Mouse (Mus musculus) kidney, postnatal 4 days (tissue): Measurements from ENCODE around the gene Fam240a.

Source experiments
- DNase-seq, 2 experiments: peaks; one replicate each; pipeline ENCODE4 v3.0.0; 2021; ENCODE audit warnings: mixed read lengths in 2 of 2

The Fam240a gene

GRCm38 (mm10) chr9:110944265-110944664 is 27.6 kb upstream of the Fam240a start:
- peak; percentile 24 to 26 for DNase-seq

- no peak for DNase-seq
These were observed 21.1 kb upstream of the Fam240a start for GRCm38 (mm10) chr9:110937506-110938490.

GRCm38 (mm10) chr9:110935941-110936340 is 19.3 kb upstream of the Fam240a start:
- no peak for DNase-seq

GRCm38 (mm10) chr9:110933850-110934437 is 17.3 kb upstream of the Fam240a start:
- DNase-seq, result no peak

DNA sequence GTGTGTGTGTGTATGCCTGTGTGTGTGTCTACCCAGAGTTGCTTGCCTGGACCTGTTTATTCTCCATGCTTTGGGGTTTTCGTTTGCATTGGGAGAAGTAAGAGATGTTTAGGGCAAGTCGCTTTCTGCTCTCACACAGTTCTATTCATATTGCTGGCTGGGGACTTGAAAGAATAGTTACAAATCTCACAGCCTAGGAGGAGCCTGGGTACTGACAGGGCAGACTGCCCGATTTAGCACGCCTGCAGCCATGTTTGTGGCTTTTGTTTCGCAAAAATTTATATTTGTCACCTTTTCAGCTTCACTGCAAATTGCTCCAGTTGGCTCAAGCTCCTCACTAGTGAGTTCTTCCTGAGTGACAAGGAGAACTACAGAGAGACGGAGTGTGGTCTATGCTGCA is 14.9 kb upstream of the Fam240a start:
- DNase-seq, result no peak

DNA sequence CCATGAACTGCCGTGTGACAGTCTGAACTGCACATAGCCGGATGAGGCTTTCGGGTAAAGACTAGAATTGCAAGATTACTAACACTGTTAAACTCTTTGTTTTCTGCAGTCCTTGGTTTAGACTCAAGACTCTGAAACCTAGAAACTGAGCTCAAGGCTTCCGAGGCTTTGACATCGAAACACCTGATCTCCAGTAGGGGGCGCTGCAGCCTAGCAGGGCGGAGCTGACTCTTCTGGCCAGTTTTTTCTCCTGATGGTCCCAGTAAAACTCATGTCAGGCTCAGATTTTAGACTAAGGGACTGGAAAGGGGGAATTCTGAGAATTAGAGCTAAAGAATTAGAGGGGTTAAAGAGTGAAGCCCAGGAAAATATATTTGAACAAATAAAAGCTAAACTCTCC is 6.1 kb upstream of the Fam240a start:
- peak; percentile 87 to 88 for DNase-seq

GRCm38 (mm10) chr9:110920665-110921419 is 4.2 kb upstream of the Fam240a start:
- DNase-seq, result no peak

DNA sequence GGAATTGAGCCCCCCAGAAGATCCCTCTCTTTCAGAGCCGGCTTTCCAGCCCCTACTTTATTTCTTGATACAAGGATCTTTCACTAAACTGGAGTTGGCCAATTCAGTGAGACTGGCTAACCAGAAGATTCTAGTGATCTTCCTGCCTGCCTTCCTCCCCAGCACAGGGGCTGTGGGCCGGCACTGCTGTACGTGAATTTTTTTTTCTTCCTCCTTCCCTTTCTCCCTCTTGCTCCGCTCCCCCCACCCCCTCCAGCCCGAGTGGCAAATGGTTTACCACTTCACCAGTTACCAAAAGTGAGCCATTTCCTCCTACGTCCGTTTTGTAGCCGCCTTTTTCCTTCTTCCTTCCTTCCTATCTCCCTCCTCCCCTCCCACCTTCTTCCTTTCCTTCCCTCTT is 1.2 kb downstream of the Fam240a start:
- no peak for DNase-seq

DNA sequence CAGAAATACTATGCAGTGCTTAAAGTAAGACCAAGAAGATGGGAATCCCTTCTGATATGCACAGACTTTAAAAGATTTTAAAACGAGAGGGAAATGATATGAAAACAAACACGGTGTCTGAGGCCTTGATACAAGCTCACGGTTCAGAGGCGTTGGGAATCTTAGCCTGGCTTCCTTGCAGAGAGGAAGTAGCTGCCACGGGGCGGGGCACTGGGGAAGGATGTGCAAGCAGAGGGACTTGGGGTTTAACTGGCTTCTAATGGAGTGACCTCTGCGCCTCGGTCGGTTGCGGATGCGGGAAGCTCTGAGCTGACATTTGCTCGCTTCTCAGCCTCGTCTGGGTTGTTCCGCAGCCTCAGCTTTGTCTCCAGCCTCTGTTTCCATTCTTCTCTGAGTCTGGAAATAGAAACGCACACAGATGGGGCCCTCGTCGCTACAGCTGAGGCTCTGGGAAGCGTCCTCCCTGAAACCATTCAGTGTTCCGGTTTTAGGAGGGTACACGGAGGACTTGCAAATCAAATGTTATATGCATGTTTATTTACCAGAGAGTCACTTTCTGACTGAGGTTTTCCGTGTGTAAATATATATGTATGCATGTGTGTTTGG is 1.9 kb downstream of the Fam240a start:
- DNase-seq, result no peak

DNA sequence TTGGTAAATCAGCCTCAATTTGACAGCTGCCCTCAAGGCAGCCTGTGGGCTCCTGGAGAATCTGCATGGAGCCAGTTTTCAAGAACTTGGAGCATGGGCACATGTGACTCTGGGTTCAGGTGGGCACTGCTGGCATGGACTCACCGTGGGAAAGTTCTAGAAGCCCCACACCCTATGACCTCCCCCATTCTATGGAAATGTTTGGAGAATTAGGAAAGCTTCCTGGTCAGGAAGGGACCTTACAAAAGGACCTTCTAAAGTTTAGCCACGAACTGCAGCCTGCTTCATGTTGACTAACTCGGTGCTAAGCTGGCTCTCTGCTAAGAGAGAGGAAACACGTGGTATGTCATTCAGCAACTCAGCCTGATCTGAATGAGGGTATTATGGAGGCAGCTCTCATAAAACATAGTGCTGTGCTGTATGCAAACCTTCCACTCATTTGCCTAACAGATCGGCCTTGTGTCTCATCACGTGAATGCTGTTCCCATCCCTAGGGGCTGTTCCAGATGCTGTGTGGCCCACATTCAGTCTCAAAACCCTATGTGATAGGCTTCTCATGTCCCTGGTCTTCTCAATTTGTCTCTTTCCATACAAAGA is 7.2 kb downstream of the Fam240a start:
- DNase-seq, result no peak

DNA sequence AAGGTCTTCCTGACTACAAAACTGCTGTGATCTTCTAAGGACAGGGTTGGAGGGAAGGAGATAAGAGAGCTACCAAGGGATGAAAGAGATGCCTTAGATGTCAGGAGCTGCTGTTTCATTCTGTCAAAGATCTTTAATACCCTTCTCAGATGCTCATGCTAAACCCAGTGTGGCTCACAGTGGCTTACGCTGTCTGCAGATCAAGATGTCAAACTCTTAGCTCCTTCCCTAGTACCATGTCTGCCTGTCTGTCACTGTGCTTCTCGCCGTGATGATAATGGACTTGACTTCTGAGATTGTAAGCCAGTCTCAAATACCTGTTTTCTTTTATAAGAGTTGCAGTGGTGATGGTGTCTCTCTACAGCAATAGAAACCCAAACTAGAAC is 8.0 kb downstream of the Fam240a start:
- DNase-seq, result no peak

GRCm38 (mm10) chr9:110907838-110908630 is 8.6 kb downstream of the Fam240a start:
- no peak for DNase-seq

DNA sequence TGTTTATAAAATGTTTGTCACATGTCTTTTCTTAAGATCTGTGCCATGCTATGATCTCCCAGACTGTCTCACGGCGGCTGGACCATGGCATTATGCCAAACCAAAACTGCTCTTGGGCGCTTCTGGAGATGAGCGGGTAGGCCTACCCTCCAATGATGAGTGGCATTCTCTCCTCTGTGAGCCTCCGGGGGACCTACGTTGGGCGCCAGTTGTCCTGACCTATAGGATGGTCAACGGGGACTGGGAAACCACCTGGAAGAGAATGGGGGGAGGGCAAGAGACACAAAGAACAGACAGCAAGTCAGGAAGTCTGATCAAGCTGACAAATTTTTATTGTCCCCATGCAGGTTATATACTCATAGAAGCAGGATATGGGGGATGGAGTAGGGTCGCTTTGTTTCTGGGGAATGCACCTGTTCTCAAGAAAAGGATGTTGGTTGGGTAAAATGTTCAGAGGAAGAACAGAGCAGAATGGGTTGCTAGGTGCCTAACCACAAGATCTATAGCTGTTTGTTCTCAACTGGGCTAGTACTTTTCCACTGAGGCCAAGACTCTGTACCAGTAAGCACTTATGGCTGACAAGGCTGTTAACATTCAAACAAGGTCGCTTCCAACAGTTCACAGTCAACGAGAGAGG is 9.3 kb downstream of the Fam240a start:
- no peak for DNase-seq

DNA sequence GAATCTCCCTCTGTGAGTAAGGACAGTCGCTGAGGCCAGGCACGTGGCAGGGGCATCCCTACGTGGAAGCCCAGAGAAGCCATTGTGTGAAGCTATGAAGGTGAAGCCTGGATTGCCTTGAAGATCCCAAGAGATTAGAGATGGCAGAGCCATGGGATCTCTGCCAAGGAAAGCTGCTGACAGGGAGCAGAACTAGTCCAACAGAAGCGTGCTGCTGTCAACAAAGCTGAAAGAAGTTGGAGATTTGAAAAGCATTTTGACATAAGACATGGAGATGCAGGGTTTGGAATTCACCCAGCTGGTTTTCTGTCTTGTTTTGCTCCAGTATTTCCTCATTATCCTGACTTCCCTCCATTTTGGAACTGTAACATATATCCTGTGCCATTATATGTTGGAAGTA is 14.4 kb downstream of the Fam240a start:
- DNase-seq, result no peak

GRCm38 (mm10) chr9:110901204-110901603 is 15.5 kb downstream of the Fam240a start:
- DNase-seq, result no peak

GRCm38 (mm10) chr9:110899451-110900008 is 17.1 kb downstream of the Fam240a start:
- DNase-seq, result no peak

GRCm38 (mm10) chr9:110896595-110896994 is 20.1 kb downstream of the Fam240a start:
- peak in 1 of 2 experiments; percentile 57 for DNase-seq

DNA sequence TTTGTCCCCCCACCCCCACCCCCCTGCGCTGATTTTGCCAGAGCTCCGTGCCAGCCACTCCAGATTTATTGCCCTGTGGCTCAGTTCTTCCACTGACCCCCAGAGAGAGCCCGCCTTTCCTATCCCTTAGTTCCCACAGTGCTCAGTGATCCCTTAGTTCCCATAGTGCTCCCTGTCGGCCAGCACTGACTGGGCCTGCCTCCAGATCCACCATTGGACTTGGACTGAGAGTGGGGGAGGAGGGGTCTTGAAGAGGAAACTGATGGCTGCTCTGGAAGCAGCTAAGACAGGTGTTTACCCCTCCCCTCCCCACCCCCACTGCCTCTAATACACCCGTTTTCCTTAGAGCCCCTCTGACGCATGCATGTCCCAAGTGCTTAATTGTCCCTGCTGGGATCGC is 20.7 kb downstream of the Fam240a start:
- DNase-seq, result no peak

GRCm38 (mm10) chr9:110895507-110895906 is 21.2 kb downstream of the Fam240a start:
- DNase-seq, result peak in 1 of 2 experiments; percentile 51

- DNase-seq, result no peak
These were observed 23.2 kb downstream of the Fam240a start for GRCm38 (mm10) chr9:110893429-110893828.

GRCm38 (mm10) chr9:110892552-110892951 is 24.1 kb downstream of the Fam240a start:
- no peak for DNase-seq
